Mouse (Mus musculus) layer of hippocampus, adult 2 months (tissue): Measurements from ENCODE around the gene H13. TPM values are rescaled to one million over a fixed set of nuclear protein-coding genes. Genes with fewer than 3 reads are reported as not detected.

Experiments used
- DNase-seq, 2 experiments: peaks; one replicate each; pipeline ENCODE4 v3.0.0; 2022; ENCODE audit warnings: low spot score in 2 of 2
- H3K27ac ChIP-seq: fragments of 200-600 bp; 2 replicates; pipeline ENCODE4 v1.8.1; 2022
- H3K4me3 ChIP-seq: fragments of 200-600 bp; 2 replicates; pipeline ENCODE4 v1.8.1; 2022; ENCODE audit warnings: mild to moderate bottlenecking
- CTCF ChIP-seq: fragments of 200-600 bp; conservative IDR thresholded peaks from 2 replicates; pipeline ENCODE4 v1.8.1; 2022; ENCODE audit warnings: antibody characterized with exemption, mild to moderate bottlenecking, moderate library complexity
- total RNA-seq, 2 experiments: library from RNA; stranded (reverse); gene quantifications; 2 replicates each; pipeline ENCODE4 v1.2.3; 2021

H13 gene
- total RNA-seq, 2 experiments from 2014 or later: 71.5 to 73.3 TPM

GRCm38 (mm10) chr2:152718076-152718475 is 48.8 kb downstream of the H13 start:
- no peak for DNase-seq
- Histone ChIP-seq H3K27ac (no peak overlapping the region), H3K4me3 (no peak overlapping the region)
- no peak for TF ChIP-seq CTCF

GRCm38 (mm10) chr2:152723651-152724331 is 54.5 kb downstream of the H13 start:
- no peak for TF ChIP-seq CTCF
- Histone ChIP-seq H3K27ac (peak overlapping the region; percentile 43), H3K4me3 (peak overlapping the region; percentile 31)
- no peak for DNase-seq

- Histone ChIP-seq H3K4me3 (peak overlapping the region; percentile 31; the same call in 1 of the 2 replicates), H3K27ac (peak overlapping the region; percentile 43)
- no peak for DNase-seq
- TF ChIP-seq CTCF: no peak
These were observed 55.1 kb downstream of the H13 start for GRCm38 (mm10) chr2:152724332-152724723.

- no peak for TF ChIP-seq CTCF
- no peak for DNase-seq
- Histone ChIP-seq H3K27ac (peak overlapping the region; percentile 78; the same call in 1 of the 2 replicates), H3K4me3 (no peak overlapping the region)
These were observed 56.0 kb downstream of the H13 start for GRCm38 (mm10) chr2:152725178-152725750.

- Histone ChIP-seq H3K27ac (peak overlapping the region; percentile 78; the same call in 1 of the 2 replicates), H3K4me3 (no peak overlapping the region)
- no peak for TF ChIP-seq CTCF
- no peak for DNase-seq
These were observed 57.0 kb downstream of the H13 start for GRCm38 (mm10) chr2:152726213-152726612.

GRCm38 (mm10) chr2:152726751-152727335 is 57.6 kb downstream of the H13 start:
- H3K4me3 ChIP-seq: no peak overlapping the region
- peak overlapping the region; percentile 78 for H3K27ac ChIP-seq
- no peak for DNase-seq
- no peak for TF ChIP-seq CTCF

- no peak for DNase-seq
- no peak for TF ChIP-seq CTCF
- Histone ChIP-seq H3K27ac (peak overlapping the region; percentile 78), H3K4me3 (no peak overlapping the region)
These were observed 58.7 kb downstream of the H13 start for GRCm38 (mm10) chr2:152727795-152728510.

- no peak for DNase-seq
- Histone ChIP-seq H3K4me3 (no peak overlapping the region), H3K27ac (peak overlapping the region; percentile 40; the same call in 1 of the 2 replicates)
- no peak for TF ChIP-seq CTCF
These were observed 59.3 kb downstream of the H13 start for GRCm38 (mm10) chr2:152728594-152728993.

GRCm38 (mm10) chr2:152729013-152729635 is 59.9 kb downstream of the H13 start:
- DNase-seq: no peak
- H3K4me3 ChIP-seq: no peak overlapping the region
- no peak for TF ChIP-seq CTCF
- H3K27ac ChIP-seq: peak overlapping the region; percentile 40; the same call in 1 of the 2 replicates

GRCm38 (mm10) chr2:152729636-152730020 is 60.4 kb downstream of the H13 start:
- no peak for DNase-seq
- TF ChIP-seq CTCF: no peak
- Histone ChIP-seq H3K27ac (peak overlapping the region; percentile 3; the same call in 1 of the 2 replicates), H3K4me3 (no peak overlapping the region)

- no peak for DNase-seq
- no peak for TF ChIP-seq CTCF
- H3K27ac ChIP-seq: no peak overlapping the region
- no peak overlapping the region for H3K4me3 ChIP-seq
These were observed 63.9 kb downstream of the H13 start for GRCm38 (mm10) chr2:152733201-152733600.

- Histone ChIP-seq H3K4me3 (peak overlapping the region; percentile 60; the same call in 1 of the 2 replicates), H3K27ac (peak overlapping the region; percentile 81)
- no peak for DNase-seq
- no peak for TF ChIP-seq CTCF
These were observed 65.2 kb downstream of the H13 start for GRCm38 (mm10) chr2:152734501-152734900.
